Mouse (Mus musculus) olfactory bulb, adult 2 months (tissue): ENCODE data around the gene Pear1.

Experiments used
- CTCF ChIP-seq: fragments of 200-500 bp; IDR thresholded peaks from 2 replicates; pipeline ENCODE4 v1.5.1; 2012; ENCODE audit warnings: low read depth, mild to moderate bottlenecking, low read length, moderate library complexity; ENCODE audit not compliant: insufficient read depth
- POLR2A ChIP-seq: fragments of 200-500 bp; IDR thresholded peaks from 2 replicates; pipeline ENCODE4 v1.6.1; 2012; ENCODE audit warnings: mild to moderate bottlenecking, low read depth, low read length, moderate library complexity; ENCODE audit not compliant: insufficient read depth

- TF ChIP-seq CTCF: no peak
- TF ChIP-seq POLR2A: no peak
Measured at GRCm38 (mm10) chr3:87733098-87733497, 91.0 kb downstream of the Pear1 start.
